Mouse (Mus musculus): ENCODE measurements at regions not wholly inside any gene's neighbourhood (a gene's known extent, or its start where the extent isn't known, plus 50 kb on each side); places are given as distances from the start of the nearest gene placed in this dataset.

DNA sequence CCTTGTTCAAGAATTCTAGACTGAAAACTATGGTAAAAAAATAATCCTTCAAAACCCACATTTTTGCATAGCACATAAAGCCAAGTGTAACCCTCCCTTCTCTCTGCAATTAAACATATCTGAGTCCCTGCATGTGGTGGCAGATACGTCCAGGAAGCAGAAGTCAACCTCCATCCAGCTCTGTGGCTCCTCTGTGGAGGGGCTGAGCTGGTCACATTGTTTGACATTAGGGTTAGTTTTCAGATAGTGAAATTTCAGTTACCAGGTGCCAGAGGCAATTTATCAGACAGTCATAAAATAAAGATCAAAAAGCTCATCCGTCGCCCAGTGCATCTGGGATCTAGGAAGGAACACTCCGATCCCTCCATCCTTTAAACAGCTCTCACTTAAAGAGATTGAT is 77.1 kb upstream of the Nt5c1b start:
- no peak for DNase-seq

DNA sequence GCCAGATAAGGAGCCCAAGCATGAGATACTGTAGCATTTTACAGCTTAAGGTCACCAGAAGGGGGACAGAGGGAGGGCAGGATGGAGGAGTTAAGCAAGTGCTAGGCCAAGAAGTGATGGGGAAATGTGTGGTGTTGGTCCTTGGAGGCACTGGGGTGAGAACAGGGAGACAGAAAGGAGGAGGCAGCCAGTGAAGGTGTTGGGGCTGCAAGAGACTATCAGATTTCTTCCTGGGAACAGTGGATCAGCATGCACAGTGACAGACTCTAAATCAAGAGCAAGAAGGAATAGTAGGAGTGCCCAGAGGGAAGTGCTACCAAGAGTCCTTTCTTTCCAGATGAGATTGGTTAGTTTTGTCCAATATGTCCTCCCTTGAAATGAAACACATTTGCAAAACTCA is 63.8 kb upstream of the Nt5c1b start:
- DNase-seq, result no peak

Data from cerebellum, postnatal 25 days (tissue).